Mouse (Mus musculus) forebrain, embryonic 15.5 days (tissue): ENCODE results near the gene Mknk2. TPM values are rescaled to one million over a fixed set of nuclear protein-coding genes. Genes with fewer than 3 reads are reported as not detected.

Source experiments
- ATAC-seq: fragments of 200-750 bp; cut with Nextera tagmentation; replicated peaks from 2 replicates; pipeline ENCODE4 v1.8.0; 2017; ENCODE audit warnings: mild to moderate bottlenecking, moderate TSS enrichment, moderate library complexity
- H3K27ac ChIP-seq: fragments of 300-500 bp; sonication (generic); replicated peaks from 2 replicates; pipeline ENCODE4 v1.5.1; 2015; ENCODE audit warnings: mild to moderate bottlenecking, inconsistent platforms
- H3K27me3 ChIP-seq: fragments of 300-500 bp; sonication (generic); 2 replicates; pipeline ENCODE4 v1.6.1; 2015; ENCODE audit warnings: inconsistent platforms
- H3K36me3 ChIP-seq: fragments of 300-500 bp; sonication (generic); 2 replicates; pipeline ENCODE4 v1.6.1; 2015; ENCODE audit warnings: mild to moderate bottlenecking, inconsistent platforms
- H3K4me1 ChIP-seq: fragments of 300-500 bp; sonication (generic); 2 replicates; pipeline ENCODE4 v1.6.1; 2015; ENCODE audit warnings: inconsistent platforms
- H3K4me2 ChIP-seq: fragments of 300-500 bp; sonication (generic); replicated peaks from 2 replicates; pipeline ENCODE4 v1.6.1; 2015; ENCODE audit warnings: mild to moderate bottlenecking, inconsistent platforms
- H3K4me3 ChIP-seq: fragments of 300-500 bp; sonication (generic); 2 replicates; pipeline ENCODE4 v1.5.1; 2015; ENCODE audit warnings: mild to moderate bottlenecking, inconsistent platforms
- H3K9ac ChIP-seq: fragments of 300-500 bp; sonication (generic); replicated peaks from 2 replicates; pipeline ENCODE4 v1.6.1; 2015; ENCODE audit warnings: mild to moderate bottlenecking, inconsistent platforms
- H3K9me3 ChIP-seq: fragments of 300-500 bp; sonication (generic); 2 replicates; pipeline ENCODE4 v1.6.1; 2016; ENCODE audit warnings: inconsistent platforms
- WGBS: fragments of 180-500 bp; shearing (Covaris S2); methylation state at CpG from one replicate; pipeline ENCODE4 v1.1.7; 2015; ENCODE audit warnings: mixed read lengths; 5-methylcytosine and 5-hydroxymethylcytosine counted together
- polyA plus RNA-seq: library from polyadenylated mRNA; unstranded; fragments of >200 nt; fragmentation: Nextera tagmentation; extraction: Ambion mirVana; gene quantifications from 2 replicates; pipeline ENCODE4 v1.2.1, GENCODE M21; 2015

The Mknk2 gene
- polyA plus RNA-seq, 1 experiment from 2014 or later = 60.9 TPM

DNA sequence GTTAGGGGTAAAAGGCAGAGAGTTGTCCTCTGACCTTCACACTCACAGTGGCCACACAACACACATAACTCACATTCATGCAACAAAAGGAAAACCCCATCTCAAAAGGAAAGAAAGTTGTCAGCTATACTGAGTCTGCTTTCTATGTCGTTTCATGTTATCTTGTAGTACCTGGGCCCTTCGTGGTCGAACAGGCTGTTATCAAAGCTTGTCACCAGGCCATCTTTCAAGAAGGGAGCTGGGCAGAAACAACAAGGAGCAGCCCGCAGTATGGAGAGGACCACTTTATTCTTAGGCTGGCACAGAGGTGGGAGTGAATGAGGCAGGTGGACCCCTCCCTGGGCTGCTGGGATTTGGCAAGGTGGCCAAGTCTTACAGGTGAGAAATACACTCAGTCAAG is 7.1 kb upstream of the Mknk2 start:
- Histone ChIP-seq H3K27ac (no peak overlapping the region), H3K27me3 (no peaks in the 10 kb centered on the region), H3K4me1 (no peaks in the 10 kb centered on the region), H3K36me3 (peaks cover 54% of the 10 kb centered on the region), H3K4me3 (no peak overlapping the region), H3K4me2 (no peak overlapping the region), H3K9me3 (no peaks in the 10 kb centered on the region), H3K9ac (no peak overlapping the region)
- WGBS = 91% methylated on average over 4 of the region's 4 CpGs
- ATAC-seq = no peak

DNA sequence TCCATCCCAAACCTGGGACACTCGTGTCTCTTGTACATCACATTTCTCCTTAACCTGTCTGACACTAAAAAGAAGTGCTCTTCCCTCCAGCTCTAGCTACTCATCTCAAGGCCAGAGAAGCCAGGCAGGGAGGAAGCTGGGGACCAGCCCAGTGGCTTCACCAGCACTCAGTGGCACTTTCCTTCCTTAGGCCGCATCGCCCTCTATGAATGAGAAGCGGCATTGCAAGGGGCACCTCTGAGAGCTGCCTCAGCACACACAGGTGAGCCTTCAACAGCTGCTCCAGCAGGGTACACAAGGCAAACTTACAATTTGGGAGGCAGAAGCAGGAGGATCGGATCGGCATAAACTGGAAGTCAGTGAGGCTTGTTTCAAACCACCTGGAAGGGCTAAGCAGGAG is 6.3 kb upstream of the Mknk2 start:
- Histone ChIP-seq H3K4me3 (no peak overlapping the region), H3K27ac (no peak overlapping the region), H3K9me3 (no peaks in the 10 kb centered on the region), H3K9ac (no peak overlapping the region), H3K4me1 (peaks cover 5% of the 10 kb centered on the region), H3K4me2 (no peak overlapping the region), H3K36me3 (peaks cover 46% of the 10 kb centered on the region), H3K27me3 (no peaks in the 10 kb centered on the region)
- 62% methylated on average over 6 of the region's 6 CpGs for WGBS
- no peak for ATAC-seq

DNA sequence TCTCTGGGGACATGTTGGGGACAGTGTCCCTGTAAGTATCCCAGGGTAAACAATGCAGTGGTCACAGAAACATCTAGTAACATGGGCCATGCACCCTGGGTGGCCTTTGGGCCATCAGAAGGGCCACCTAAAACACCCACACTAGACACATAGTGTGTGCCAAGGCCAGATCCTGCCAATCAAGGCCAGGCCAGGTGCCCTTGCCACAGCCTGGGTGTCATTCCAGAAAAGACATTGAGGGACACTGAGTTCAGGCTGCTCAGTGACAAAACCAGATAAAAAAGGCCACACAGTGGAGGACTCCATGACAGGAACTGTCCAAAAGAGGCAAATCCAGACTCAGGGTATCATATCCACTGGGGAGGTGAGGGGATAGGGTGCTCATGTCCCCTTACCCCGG is 5.7 kb upstream of the Mknk2 start:
- H3K27ac ChIP-seq = no peak overlapping the region
- peaks cover 43% of the 10 kb centered on the region for H3K36me3 ChIP-seq
- H3K4me2 ChIP-seq = no peak overlapping the region
- H3K9me3 ChIP-seq = no peaks in the 10 kb centered on the region
- H3K9ac ChIP-seq = no peak overlapping the region
- 94% methylated on average over 1 of the region's 1 CpGs for WGBS
- H3K4me1 ChIP-seq = peaks cover 11% of the 10 kb centered on the region
- no peak for ATAC-seq
- no peak overlapping the region for H3K4me3 ChIP-seq
- no peaks in the 10 kb centered on the region for H3K27me3 ChIP-seq

DNA sequence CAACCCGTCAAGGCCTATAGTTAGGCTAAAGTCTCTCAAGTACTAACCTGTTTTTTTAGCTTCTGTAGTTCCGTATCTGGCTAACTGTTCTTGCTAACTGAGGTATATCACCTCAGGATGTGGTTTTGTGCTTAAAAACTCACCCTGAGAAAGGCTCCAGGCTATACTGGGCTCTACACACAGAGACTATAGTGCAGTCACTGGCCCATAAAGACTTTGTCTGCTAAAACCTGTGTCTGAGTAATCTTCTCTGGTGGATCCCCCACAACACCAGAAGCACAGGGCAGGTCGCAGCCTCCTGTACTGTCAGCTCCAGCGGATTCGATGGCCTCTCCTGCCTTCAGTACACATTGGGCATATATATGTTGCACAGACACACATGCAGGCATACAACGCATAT is 4.1 kb upstream of the Mknk2 start:
- H3K9ac ChIP-seq = no peak overlapping the region

DNA sequence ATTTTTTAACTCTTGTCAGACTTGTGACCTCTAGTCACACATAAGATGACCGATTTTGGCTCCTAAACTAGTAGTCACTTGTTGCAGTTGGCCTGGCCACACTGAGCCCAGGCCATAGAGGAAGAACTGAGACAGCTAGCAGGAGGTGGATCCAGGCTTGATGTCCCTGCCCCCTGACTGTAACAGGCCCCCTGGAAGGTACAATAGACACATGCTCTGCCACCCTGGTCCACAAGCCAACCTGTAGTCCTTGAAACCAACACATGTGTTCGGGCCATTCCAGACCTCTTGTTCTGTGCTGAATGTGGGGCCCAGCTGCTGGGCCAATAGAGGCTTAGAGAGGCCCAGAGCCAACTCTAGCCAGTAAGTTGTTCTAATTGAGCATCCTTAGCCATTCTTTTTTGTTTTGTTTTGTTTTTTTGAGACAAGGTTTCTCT is 2.4 kb upstream of the Mknk2 start:
- Histone ChIP-seq H3K36me3 (peaks cover 17% of the 10 kb centered on the region), H3K27ac (no peak overlapping the region), H3K27me3 (no peaks in the 10 kb centered on the region), H3K9ac (no peak overlapping the region), H3K4me2 (no peak overlapping the region), H3K9me3 (no peaks in the 10 kb centered on the region), H3K4me3 (no peak overlapping the region), H3K4me1 (peaks cover 31% of the 10 kb centered on the region)
- 68% methylated on average over 2 of the region's 2 CpGs for WGBS
- no peak for ATAC-seq

More for the DNA sequence above, 4.1 kb upstream of the Mknk2 start:
- H3K4me3 ChIP-seq = no peak overlapping the region
- no peaks in the 10 kb centered on the region for H3K27me3 ChIP-seq
- peaks cover 34% of the 10 kb centered on the region for H3K36me3 ChIP-seq
- H3K4me1 ChIP-seq = peaks cover 27% of the 10 kb centered on the region
- H3K9me3 ChIP-seq = no peaks in the 10 kb centered on the region
- WGBS = 95% methylated on average over 6 of the region's 6 CpGs
- ATAC-seq = no peak
- H3K4me2 ChIP-seq = no peak overlapping the region
- H3K27ac ChIP-seq = no peak overlapping the region

DNA sequence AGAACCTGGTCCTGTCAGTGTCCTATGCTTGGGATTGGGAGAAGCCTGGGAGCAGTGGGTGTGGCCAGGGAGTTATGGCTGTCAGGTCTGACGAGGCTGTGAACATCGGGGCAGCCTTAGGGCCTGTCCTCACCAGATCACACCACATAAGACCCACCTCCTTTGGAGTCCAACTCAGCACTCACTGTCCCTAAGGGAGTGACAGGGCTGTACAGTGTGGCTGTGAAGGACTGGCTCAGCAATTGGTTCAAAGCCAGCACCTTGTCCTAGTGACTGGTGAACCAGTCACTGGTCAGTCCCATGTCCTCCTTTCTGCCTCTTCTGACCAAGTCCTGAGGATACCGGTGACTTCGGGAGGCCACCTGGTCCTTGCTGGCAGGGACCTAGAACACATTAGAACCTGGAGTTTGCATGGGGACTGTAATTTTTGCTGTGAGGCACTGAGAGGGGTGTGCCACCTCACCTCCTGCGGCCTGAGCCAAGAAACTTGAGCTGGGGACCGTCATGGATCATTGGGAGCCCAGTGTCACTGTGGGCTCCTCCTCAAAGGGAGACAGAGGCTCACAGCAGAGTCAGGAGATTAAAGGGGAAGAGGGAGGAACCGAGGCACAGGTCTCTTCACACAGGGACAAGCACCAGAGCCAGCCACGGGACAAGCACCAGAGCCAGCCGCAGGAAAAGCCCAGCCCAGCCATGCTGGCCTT is 1.8 kb upstream of the Mknk2 start:
- H3K9ac ChIP-seq = no peak overlapping the region
- peak overlapping the region; percentile 94 for H3K27ac ChIP-seq
- no peaks in the 10 kb centered on the region for H3K27me3 ChIP-seq
- no peaks in the 10 kb centered on the region for H3K9me3 ChIP-seq
- H3K36me3 ChIP-seq = peaks cover 13% of the 10 kb centered on the region
- H3K4me1 ChIP-seq = peaks cover 37% of the 10 kb centered on the region
- ATAC-seq = no peak
- no peak overlapping the region for H3K4me3 ChIP-seq
- 67% methylated on average over 9 of the region's 9 CpGs for WGBS
- H3K4me2 ChIP-seq = no peak overlapping the region

DNA sequence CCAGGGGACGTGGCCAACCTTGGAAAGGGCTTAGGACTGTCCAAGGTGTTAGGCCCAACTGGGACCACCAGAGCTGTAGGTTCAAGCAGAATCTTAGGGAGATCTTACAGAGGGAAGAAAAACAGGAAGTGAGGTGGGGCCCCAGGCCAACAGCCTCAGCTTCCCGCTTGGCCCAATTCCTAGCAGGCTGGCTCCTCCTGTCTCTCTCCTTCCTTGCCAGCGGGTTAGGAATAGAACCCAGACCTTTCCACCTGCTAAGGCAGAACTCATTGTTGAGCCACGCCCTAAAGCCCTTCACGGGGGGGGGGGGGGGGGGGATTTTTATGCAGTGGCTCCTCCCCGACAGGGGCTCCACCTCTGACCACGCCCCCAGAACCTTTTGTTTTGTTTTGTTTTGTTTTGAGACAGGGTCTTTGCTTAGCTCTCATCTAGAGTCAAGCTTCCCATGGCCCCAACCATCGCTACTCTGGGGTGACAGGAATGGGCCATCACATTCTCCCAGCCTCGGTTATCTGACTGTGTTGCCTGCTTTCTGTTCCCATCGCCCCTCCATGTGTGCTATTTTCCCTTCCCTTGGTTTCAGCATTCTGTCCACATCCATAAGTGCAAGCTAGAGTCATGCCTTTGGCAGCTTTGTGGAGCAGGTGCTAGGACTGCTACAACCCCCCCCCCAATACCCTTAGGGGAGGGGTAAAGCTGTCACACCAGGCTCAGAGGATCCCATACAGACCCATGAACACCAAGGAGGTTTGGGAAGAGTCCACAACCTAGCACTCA is 877 bp upstream of the Mknk2 start:
- 50% methylated on average over 10 of the region's 10 CpGs for WGBS
- H3K4me1 ChIP-seq = peaks cover 46% of the 10 kb centered on the region
- H3K9ac ChIP-seq = no peak overlapping the region
- no peaks in the 10 kb centered on the region for H3K27me3 ChIP-seq
- H3K27ac ChIP-seq = peak overlapping the region; percentile 94
- H3K9me3 ChIP-seq = no peaks in the 10 kb centered on the region
- H3K36me3 ChIP-seq = peaks cover 7% of the 10 kb centered on the region
- no peak for ATAC-seq
- no peak overlapping the region for H3K4me3 ChIP-seq
- no peak overlapping the region for H3K4me2 ChIP-seq

DNA sequence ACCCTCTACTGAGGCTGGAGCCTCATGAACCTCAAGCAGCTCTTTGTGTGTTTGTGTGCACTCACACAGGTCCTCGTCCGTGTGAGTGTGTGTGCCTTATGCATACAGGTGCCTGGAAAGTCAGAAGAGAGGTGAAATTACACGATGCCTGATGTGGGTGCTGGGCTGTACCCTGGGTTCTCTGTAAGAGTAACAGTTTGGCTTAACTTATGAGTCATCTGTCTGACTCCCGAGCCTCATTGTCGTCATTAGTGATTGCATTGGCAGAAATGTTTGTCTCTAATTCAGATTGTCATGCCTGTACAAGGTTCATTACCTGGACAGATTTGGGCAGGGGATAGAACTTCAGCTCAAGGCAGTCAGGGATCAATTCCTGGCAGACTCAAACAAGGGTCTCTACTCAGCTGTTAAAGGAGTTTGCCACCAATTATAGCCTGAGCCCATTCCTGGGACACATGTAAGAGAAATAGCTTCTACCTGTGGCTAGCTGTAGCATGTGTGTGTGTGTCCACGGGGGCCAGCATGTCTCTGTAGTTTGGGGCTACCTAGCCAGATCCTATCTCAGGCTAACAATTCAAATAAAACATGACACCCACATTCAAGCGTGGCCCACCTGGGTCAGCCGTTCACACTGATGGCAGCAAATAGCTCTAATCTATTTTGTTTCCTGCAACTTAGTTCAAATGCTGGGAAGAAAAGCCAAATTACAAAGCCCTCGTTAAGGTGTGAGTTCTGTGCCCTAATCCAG is 610 bp downstream of the Mknk2 start:
- Histone ChIP-seq H3K27me3 (no peaks in the 10 kb centered on the region), H3K27ac (peak overlapping the region; percentile 94), H3K4me2 (peak overlapping the region; percentile 69), H3K9me3 (no peaks in the 10 kb centered on the region), H3K4me3 (peak overlapping the region; percentile 93), H3K36me3 (no peaks in the 10 kb centered on the region), H3K9ac (peak overlapping the region; percentile 62), H3K4me1 (peaks cover 61% of the 10 kb centered on the region)
- 29% methylated on average over 9 of the region's 9 CpGs for WGBS
- no peak for ATAC-seq

DNA sequence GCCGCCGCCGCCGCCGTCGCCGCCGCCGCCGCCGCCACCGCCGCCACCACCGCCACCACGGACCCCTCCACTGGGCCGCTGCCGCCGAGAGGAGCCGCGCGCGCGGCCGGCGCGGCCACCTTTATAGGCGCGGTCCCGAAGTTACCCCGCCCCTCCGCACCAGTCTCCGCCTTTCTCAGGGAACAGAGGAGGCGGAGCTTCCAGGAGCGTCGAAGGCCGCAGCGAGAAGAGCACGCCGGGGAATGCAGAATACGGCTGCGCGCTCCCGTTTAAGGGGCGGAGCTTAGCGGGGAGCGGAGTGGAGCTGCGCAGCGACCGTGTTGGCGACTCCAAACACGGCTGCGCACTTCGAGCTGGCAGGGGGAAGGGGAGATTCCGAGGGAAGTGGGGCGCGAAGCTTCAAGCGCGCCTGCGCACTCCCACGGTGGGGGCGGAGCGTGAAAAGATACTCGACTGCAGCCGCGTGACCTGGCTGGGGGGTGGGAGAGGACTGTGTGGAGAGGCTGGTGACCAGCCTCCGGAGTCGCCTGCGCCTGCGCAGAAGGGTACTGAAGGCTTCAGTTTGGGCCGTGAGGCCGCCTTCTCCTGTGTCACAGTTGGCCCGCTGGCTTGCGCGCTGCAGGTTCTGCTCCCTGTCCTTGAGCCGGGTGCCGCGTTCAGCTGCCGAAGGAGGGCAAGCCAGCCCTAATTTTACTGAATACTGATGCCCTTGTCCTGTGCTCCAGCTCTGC is 1.5 kb downstream of the Mknk2 start:
- Histone ChIP-seq H3K4me2 (peak overlapping the region; percentile 69), H3K4me3 (peak overlapping the region; percentile 93), H3K4me1 (peaks cover 66% of the 10 kb centered on the region), H3K9ac (peak overlapping the region; percentile 96), H3K9me3 (no peaks in the 10 kb centered on the region), H3K27me3 (no peaks in the 10 kb centered on the region), H3K27ac (peak overlapping the region; percentile 94), H3K36me3 (peaks cover 7% of the 10 kb centered on the region)
- under 1% methylated on average over 73 of the region's 78 CpGs for WGBS
- peak; percentile 93 for ATAC-seq

DNA sequence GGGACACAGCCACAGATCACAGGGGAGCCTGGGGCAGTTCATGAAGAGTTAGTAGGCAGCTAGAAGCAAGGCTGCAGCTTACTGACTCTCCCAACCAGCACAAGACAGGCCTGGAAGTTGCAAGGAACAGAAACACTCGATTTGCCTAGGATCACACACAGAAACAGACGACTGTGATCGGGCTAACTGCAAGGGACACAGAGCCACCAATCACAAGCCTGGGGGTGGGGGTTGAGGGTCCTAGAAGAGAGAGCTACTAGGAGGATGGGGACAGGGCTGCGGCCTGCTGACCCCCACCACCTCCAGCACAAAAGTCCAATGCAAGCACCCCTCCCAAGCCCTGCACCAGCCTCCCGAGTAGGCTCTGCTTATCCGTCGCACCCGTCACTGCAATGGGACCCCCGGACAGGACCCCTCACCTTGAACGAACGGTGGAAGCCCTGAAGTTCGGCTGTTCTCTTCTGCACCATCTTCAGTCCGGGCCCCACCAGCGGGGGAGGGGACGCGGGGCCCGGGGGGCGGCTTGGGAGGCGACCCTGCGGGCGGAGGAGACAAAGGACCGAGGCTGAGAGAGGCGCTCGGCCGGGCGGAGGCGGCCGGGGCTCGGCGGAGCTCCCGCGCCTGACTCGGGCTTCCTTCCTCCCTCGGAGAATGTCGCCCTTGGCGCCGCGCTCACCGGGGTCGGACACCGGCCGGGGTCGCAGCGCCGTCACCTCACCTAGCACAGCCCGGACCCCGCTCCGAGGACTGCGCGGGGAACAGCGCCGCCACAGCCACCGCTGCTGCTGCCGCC is 2.3 kb downstream of the Mknk2 start:
- H3K27ac ChIP-seq = peak overlapping the region; percentile 94
- H3K4me2 ChIP-seq = peak overlapping the region; percentile 69
- H3K4me1 ChIP-seq = peaks cover 66% of the 10 kb centered on the region
- H3K27me3 ChIP-seq = no peaks in the 10 kb centered on the region
- under 1% methylated on average over 50 of the region's 54 CpGs for WGBS
- no peaks in the 10 kb centered on the region for H3K9me3 ChIP-seq
- H3K36me3 ChIP-seq = peaks cover 14% of the 10 kb centered on the region
- H3K4me3 ChIP-seq = peak overlapping the region; percentile 93
- peak; percentile 5 for ATAC-seq
- peak overlapping the region; percentile 96 for H3K9ac ChIP-seq

DNA sequence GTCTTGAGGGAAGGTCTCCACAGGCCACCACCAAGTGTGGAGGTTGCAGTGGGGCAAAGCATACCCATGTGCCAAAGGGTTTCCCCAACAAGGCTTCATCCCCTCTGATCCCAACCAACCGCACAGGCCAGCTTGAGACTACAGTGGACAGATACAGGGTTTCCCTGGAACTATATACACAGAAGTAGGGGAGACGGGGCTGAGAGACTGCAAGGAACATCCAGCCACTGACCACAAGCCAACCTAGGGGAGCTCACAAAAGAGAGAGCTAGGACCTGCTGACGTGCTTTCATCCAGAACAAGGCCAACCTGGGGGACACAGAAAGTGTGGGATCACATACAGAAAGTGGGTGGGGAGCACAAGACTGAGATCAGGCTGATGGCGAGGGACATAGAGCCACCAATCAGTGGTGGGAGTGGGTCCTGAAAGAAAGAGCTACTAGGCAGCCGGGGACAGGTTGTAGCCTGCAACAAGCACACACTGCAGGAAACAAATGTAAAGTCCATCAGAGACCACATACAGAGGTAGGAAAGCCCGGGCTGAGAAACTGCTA is 3.0 kb downstream of the Mknk2 start:
- whole genome bisulfite sequencing = 12% methylated on average over 6 of the region's 6 CpGs
- Histone ChIP-seq H3K4me2 (peak overlapping the region; percentile 69), H3K36me3 (peaks cover 20% of the 10 kb centered on the region), H3K9me3 (no peaks in the 10 kb centered on the region), H3K9ac (peak overlapping the region; percentile 96), H3K4me3 (peak overlapping the region; percentile 93), H3K27ac (peak overlapping the region; percentile 94), H3K27me3 (no peaks in the 10 kb centered on the region), H3K4me1 (peaks cover 66% of the 10 kb centered on the region)
- no peak for ATAC-seq
